Mouse (Mus musculus) MEL (cell line): ENCODE data around the gene BC051142. TPM values are rescaled to one million over a fixed set of nuclear protein-coding genes. Genes with fewer than 3 reads are reported as not detected.

Experiments
- DNase-seq: peaks from one replicate; pipeline ENCODE4 v3.0.0; 2011; ENCODE audit warnings: low read depth, low spot score
- H3K27ac ChIP-seq: 2 replicates; pipeline ENCODE4 v1.5.1; 2012; ENCODE audit warnings: low read depth, mild to moderate bottlenecking, control low read depth, low read length, moderate library complexity; ENCODE audit not compliant: control insufficient read depth
- H3K27me3 ChIP-seq, 2 experiments: fragments of 150-350 bp in 1 of 2; sonication (generic) in 1 of 2; 2 replicates each; pipeline ENCODE4 v1.6.1; 2012; ENCODE audit warnings: low read length in 2 of 2, mild to moderate bottlenecking in 2 of 2, improper control_type of control experiment in 1 of 2, moderate library complexity in 1 of 2; ENCODE audit not compliant: insufficient read depth in 2 of 2, control insufficient read depth in 1 of 2
- H3K36me3 ChIP-seq, 2 experiments: 2 replicates each; pipeline ENCODE4 v1.6.1; 2012 to 2014; ENCODE audit warnings: low read length in 2 of 2, improper control_type of control experiment in 1 of 2, inconsistent platforms in 1 of 2, mild to moderate bottlenecking in 1 of 2; ENCODE audit not compliant: insufficient read depth in 2 of 2, control insufficient read depth in 1 of 2
- H3K4me1 ChIP-seq, 2 experiments: fragments of 150-350 bp in 1 of 2; sonication (generic) in 1 of 2; 2 replicates each; pipeline ENCODE4 v1.6.1; 2012; ENCODE audit warnings: low read length in 2 of 2, improper control_type of control experiment in 1 of 2, mild to moderate bottlenecking in 1 of 2; ENCODE audit not compliant: insufficient read depth in 2 of 2, control insufficient read depth in 1 of 2
- H3K4me3 ChIP-seq, 2 experiments: fragments of 150-350 bp in 1 of 2; sonication (generic) in 1 of 2; 2 replicates each; pipeline ENCODE4 v1.5.1; 2012; ENCODE audit warnings: low read depth in 2 of 2, low read length in 2 of 2, mild to moderate bottlenecking in 2 of 2, moderate library complexity in 2 of 2, control low read depth in 1 of 2, improper control_type of control experiment in 1 of 2; ENCODE audit not compliant: control insufficient read depth in 1 of 2, insufficient read depth in 1 of 2
- H3K79me2 ChIP-seq: 2 replicates; pipeline ENCODE4 v1.6.1; 2012; ENCODE audit warnings: mild to moderate bottlenecking, low read length, moderate library complexity; ENCODE audit not compliant: control insufficient read depth, poor library complexity, insufficient read depth
- H3K9ac ChIP-seq: 2 replicates; pipeline ENCODE4 v1.6.1; 2012; ENCODE audit warnings: low read depth, mild to moderate bottlenecking, control low read depth, low read length, moderate library complexity; ENCODE audit not compliant: control insufficient read depth, poor library complexity, severe bottlenecking
- H3K9me3 ChIP-seq: fragments of 150-350 bp; sonication (generic); replicated peaks from 2 replicates; pipeline ENCODE4 v1.6.1; 2012; ENCODE audit warnings: mild to moderate bottlenecking, low read length, improper control_type of control experiment, moderate library complexity; ENCODE audit not compliant: insufficient read depth
- CHD1 ChIP-seq: IDR thresholded peaks from 2 replicates; pipeline ENCODE4 v1.6.1; 2012; ENCODE audit warnings: low read depth, mild to moderate bottlenecking, inconsistent platforms, low read length, improper control_type of control experiment
- CTCF ChIP-seq, 3 experiments: IDR thresholded peaks in 2 of 3; conservative IDR thresholded peaks in 1 of 3; 2 replicates each; pipeline ENCODE4 v1.5.1; 2011 to 2012; ENCODE audit warnings: low read length in 3 of 3, low read depth in 2 of 3, mild to moderate bottlenecking in 2 of 3, improper control_type of control experiment in 1 of 3, inconsistent platforms in 1 of 3, mixed read lengths in 1 of 3, moderate library complexity in 1 of 3; ENCODE audit not compliant: control insufficient read depth in 1 of 3, insufficient read depth in 1 of 3, poor library complexity in 1 of 3, severe bottlenecking in 1 of 3
- GABPA ChIP-seq: IDR thresholded peaks from 2 replicates; pipeline ENCODE4 v1.6.1; 2012; ENCODE audit warnings: low read depth, mild to moderate bottlenecking, inconsistent platforms, low read length, improper control_type of control experiment, moderate library complexity
- HCFC1 ChIP-seq: IDR thresholded peaks from 2 replicates; pipeline ENCODE4 v1.6.1; 2012; ENCODE audit warnings: low read depth, mild to moderate bottlenecking, inconsistent platforms, low read length, improper control_type of control experiment, moderate library complexity
- JUND ChIP-seq: IDR thresholded peaks from 2 replicates; pipeline ENCODE4 v1.6.1; 2011; ENCODE audit warnings: low read depth, mild to moderate bottlenecking, improper control_type of control experiment, low read length
- KAT2A ChIP-seq: conservative IDR thresholded peaks from 2 replicates; pipeline ENCODE4 v1.6.1; 2012; ENCODE audit warnings: low read depth, low read length, improper control_type of control experiment, inconsistent platforms
- MAFK ChIP-seq: IDR thresholded peaks from 2 replicates; pipeline ENCODE4 v1.6.1; 2011; ENCODE audit warnings: low read depth, mild to moderate bottlenecking, low read length, improper control_type of control experiment, borderline replicate concordance
- MEF2A ChIP-seq: IDR thresholded peaks from 2 replicates; pipeline ENCODE4 v1.6.1; 2014; ENCODE audit warnings: low read depth, mild to moderate bottlenecking, inconsistent platforms, low read length, improper control_type of control experiment; ENCODE audit not compliant: poor library complexity, insufficient replicate concordance, severe bottlenecking; ENCODE audit errors: extremely low read depth
- NRF1 ChIP-seq: IDR thresholded peaks from 2 replicates; pipeline ENCODE4 v1.6.1; 2014; ENCODE audit warnings: low read depth, mild to moderate bottlenecking, inconsistent platforms, low read length, improper control_type of control experiment, moderate library complexity; ENCODE audit not compliant: poor library complexity, insufficient read depth, severe bottlenecking
- POLR2AphosphoS2 ChIP-seq: IDR thresholded peaks from 2 replicates; pipeline ENCODE4 v1.6.1; 2011; ENCODE audit warnings: low read length, improper control_type of control experiment
- TCF12 ChIP-seq: IDR thresholded peaks from 2 replicates; pipeline ENCODE4 v1.6.1; 2014; ENCODE audit warnings: low read depth, mild to moderate bottlenecking, inconsistent platforms, low read length, improper control_type of control experiment, moderate library complexity
- USF2 ChIP-seq, 2 experiments: IDR thresholded peaks; 2 replicates each; pipeline ENCODE4 v1.6.1; 2011 to 2012; ENCODE audit warnings: improper control_type of control experiment in 2 of 2, low read length in 2 of 2, borderline replicate concordance in 1 of 2, inconsistent platforms in 1 of 2, low read depth in 1 of 2, mild to moderate bottlenecking in 1 of 2; ENCODE audit not compliant: insufficient read depth in 1 of 2
- ZC3H11A ChIP-seq: IDR thresholded peaks from 2 replicates; pipeline ENCODE4 v1.6.1; 2012; ENCODE audit warnings: low read depth, mild to moderate bottlenecking, inconsistent platforms, low read length, improper control_type of control experiment
- ZKSCAN1 ChIP-seq: IDR thresholded peaks from 2 replicates; pipeline ENCODE4 v1.6.1; 2012; ENCODE audit warnings: low read depth, mild to moderate bottlenecking, inconsistent platforms, low read length, improper control_type of control experiment, moderate library complexity
- ZMIZ1 ChIP-seq: IDR thresholded peaks from 2 replicates; pipeline ENCODE4 v1.6.1; 2012; ENCODE audit warnings: low read depth, mild to moderate bottlenecking, inconsistent platforms, low read length, improper control_type of control experiment, moderate library complexity
- polyA plus RNA-seq, 2 experiments: library from polyadenylated mRNA; stranded (reverse) in 1 of 2; unstranded in 1 of 2; fragments of >175 nt in 1 of 2; fragments of >200 nt in 1 of 2; gene quantifications; 2 replicates each; pipeline versions ENCODE4 v1.2.1 to v1.2.4; 2012; ENCODE audit warnings: low replicate concordance in 2 of 2, low read depth in 1 of 2; ENCODE audit not compliant: insufficient read length in 2 of 2, insufficient read depth in 1 of 2, missing spikeins in 1 of 2
- total RNA-seq: library from RNA; depleted of rRNA; stranded (reverse); fragments of 300-350 nt; gene quantifications from 2 replicates; pipeline ENCODE4 v1.2.3, GENCODE M21; 2012

BC051142 gene
- total and polyA plus RNA-seq, 3 experiments: 0.06 TPM; not detected in 2

GRCm38 (mm10) chr17:34391507-34391906, 7.1 kb upstream of the BC051142 start:
- Histone ChIP-seq H3K4me3 (no peak overlapping the region), H3K79me2 (no peaks in the 10 kb centered on the region), H3K27ac (no peak overlapping the region), H3K9ac (no peak overlapping the region), H3K4me1 (no peaks in the 10 kb centered on the region), H3K36me3 (no peaks in the 10 kb centered on the region), H3K27me3 (no peaks in the 10 kb centered on the region), H3K9me3 (no peaks in the 10 kb centered on the region)
- DNase-seq: no peak
- no peak for TF ChIP-seq ZMIZ1
- TF ChIP-seq MEF2A: no peak
- no peak for TF ChIP-seq JUND
- TF ChIP-seq KAT2A: no peak
- TF ChIP-seq USF2 (IDR thresholded peaks at IDR 0.05; ENCODE audit: borderline replicate concordance in 1 of 2, insufficient read depth in 1 of 2, low read depth in 1 of 2, low read length in 2 of 2): no peak
- TF ChIP-seq ZC3H11A: no peak
- TF ChIP-seq MAFK: no peak

- H3K27me3 ChIP-seq: no peaks in the 10 kb centered on the region
- DNase-seq: peak; percentile 28
- no peaks in the 10 kb centered on the region for H3K79me2 ChIP-seq
- no peaks in the 10 kb centered on the region for H3K9me3 ChIP-seq
- H3K9ac ChIP-seq: peak overlapping the region; percentile 11; the same call in 1 of the 2 replicates
- TF ChIP-seq HCFC1 (no peak), CTCF (IDR thresholded peaks at IDR 0.05 in 2 of 3, conservative IDR thresholded peaks at IDR 0.05 in 1 of 3; ENCODE audit: control insufficient read depth in 1 of 3, insufficient read depth in 1 of 3, low read depth in 2 of 3, low read length in 3 of 3, poor library complexity in 1 of 3, severe bottlenecking in 1 of 3) (no peak), TCF12 (no peak), ZKSCAN1 (no peak), NRF1 (no peak), CHD1 (no peak), GABPA (no peak), POLR2AphosphoS2 (no peak)
- no peaks in the 10 kb centered on the region for H3K36me3 ChIP-seq
- H3K4me3 ChIP-seq: no peak overlapping the region; a peak in 1 of 4 replicates
- H3K4me1 ChIP-seq: no peaks in the 10 kb centered on the region
- no peak overlapping the region for H3K27ac ChIP-seq
Observed at GRCm38 (mm10) chr17:34392321-34392720, 6.3 kb upstream of the BC051142 start.
